Mouse (Mus musculus) lung, adult 18-20 months (tissue): Measurements from ENCODE around the gene Cbln4.

Experiments used
- DNase-seq, 2 experiments: peaks; one replicate each; pipeline ENCODE4 v3.0.0; 2022; ENCODE audit warnings: mixed read lengths in 2 of 2

Cbln4 gene

DNA sequence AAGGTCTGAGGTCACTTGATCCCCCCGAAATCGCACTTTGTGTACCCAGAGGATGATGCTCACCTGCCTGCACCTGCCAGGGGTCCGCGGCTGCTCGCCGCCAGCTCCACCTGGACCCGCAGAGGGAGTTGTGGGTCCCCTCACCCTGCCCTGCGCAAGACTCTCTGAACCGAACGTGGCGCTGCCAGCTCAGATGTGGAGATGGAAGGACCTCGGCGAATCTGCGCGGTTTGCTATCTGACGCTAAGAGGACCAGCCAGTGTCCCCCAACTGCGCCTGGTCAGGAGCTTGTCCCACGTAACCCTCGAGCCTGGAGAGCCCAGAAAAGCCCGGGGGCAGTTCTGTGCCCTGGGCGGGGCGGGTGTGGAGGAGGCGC lies at the start of gene Cbln4:
TSS of gene Cbln4 (minus strand) at position 232 of the 376 bp plus-strand sequence.
- DNase-seq, result no peak

DNA sequence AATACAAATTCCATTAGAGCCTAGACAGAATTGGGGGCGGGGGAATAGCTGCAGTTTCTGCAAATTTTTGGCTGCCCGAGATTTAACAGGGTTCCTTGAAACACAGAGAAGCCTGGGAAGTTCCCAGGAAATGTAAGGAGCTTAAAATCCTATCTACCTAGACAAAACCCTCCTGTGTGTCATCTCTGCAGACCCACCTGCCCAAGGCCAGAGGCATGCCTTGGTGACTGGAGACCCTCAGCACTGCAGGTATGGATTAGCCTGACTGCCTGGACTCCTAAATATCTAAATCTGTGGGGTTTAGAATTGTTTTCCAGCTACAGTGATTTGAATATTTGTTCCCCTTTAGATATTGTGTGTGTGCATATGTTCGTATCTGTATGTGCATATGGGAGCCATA lies 35.3 kb upstream of the Cbln4 start:
- no peak for DNase-seq

DNA sequence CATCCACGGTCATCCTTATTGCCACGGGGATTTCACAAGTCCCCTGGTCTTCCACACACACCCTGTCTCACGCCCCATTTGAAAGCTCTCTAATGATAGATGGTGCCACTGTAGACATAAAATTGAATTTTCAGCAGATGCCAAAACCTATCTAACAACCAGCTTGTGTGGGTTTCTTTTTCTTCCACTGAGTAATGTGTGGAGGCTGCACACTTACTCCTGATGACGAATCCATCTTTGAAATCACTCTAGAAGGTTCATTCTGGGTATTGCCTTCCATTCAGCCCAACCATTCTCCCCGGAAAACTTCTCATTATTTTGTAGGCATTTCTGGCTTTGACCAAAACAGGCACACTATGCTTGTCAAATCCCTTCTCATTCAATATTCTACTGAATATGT lies 33.0 kb upstream of the Cbln4 start:
- no peak for DNase-seq

DNA sequence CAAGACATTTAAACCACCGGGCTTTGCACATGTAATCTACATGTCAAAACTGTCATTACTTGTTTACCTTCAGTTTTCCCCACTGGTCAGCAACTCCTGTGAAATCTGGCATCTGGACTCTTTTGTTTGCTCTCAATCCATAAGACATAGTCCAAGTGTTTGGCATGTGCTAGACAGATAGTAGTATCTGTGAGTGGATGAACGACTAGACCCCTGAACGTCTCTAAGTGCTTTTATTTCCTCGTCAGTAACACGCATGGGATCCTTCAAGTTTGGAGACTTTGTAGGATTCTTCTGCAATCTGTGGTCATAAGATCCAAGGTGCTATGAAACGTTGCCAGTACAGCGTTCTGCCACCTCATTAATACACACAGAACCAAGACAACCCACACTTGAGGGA lies 19.6 kb upstream of the Cbln4 start:
- DNase-seq, result no peak

DNA sequence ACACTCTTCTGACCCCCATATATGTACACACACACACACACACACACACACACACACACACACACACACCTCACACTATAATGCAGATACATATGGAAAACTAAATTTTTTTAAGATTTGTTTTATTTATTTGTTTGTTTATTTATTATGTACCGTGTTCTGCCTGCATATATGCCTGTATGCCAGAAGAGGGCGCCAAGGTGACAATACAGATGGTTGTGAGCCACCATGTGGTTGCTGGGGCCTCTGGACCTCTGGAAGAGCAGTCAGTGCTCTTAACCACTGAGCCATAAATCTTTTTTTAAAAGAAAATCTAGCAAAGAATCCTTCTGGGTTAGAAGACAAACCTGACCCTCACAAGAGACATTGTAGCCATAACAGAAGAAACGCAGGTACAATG lies 16.5 kb upstream of the Cbln4 start:
- DNase-seq, result no peak

DNA sequence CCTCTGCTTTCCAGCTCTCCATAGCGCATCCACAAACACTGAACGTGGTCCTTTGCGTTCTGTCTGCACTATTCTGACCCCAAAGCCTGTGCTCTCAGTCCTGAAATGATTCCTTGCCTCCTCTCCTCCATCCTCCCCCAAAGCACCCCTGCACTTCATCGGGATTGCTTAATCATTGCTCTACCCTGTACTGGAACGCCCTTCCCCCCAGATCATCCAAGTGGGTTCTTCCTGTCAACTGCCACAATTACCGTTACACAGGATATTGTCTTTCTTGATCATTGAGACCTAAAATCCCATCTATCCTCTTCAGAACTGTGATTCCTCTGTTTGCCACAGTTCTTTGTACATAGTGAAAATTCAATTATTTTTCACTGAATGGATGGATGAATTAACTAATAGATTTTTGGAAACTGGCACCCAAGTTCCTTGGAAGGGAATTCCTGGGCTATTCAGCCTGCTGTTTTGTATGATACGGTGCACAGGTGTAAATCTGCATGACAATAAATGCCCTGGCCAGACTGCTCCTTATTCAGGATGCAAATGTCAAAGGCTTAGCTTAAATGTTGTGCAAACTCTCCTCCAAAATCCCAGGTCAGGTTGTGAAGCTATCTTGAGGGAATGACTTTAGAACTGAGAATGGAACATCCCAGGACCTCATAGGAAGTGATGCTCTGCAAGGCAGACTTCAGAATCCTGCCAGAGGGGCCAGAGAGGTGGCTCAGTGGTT lies 15.8 kb upstream of the Cbln4 start:
- DNase-seq, result no peak

DNA sequence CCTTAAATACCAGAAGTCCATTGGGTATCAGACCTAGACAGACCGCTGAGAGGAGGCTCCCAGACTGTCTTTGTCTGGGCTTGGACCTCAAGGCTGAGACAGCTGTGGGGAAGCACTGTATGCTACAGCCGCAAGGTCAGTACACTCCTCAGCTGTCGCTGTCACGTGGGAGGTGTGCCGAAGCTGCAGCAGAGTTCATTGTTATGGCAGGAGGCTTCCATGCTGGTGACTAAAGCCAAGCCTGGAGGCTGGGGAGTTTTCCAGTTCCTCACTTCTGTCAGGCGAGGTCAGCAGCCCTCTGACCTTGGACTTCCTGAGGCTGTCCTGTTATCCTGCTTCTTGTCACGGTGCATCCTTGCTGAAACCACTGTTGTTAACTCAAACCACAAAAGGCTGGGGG lies 2.7 kb upstream of the Cbln4 start:
- DNase-seq, result no peak

DNA sequence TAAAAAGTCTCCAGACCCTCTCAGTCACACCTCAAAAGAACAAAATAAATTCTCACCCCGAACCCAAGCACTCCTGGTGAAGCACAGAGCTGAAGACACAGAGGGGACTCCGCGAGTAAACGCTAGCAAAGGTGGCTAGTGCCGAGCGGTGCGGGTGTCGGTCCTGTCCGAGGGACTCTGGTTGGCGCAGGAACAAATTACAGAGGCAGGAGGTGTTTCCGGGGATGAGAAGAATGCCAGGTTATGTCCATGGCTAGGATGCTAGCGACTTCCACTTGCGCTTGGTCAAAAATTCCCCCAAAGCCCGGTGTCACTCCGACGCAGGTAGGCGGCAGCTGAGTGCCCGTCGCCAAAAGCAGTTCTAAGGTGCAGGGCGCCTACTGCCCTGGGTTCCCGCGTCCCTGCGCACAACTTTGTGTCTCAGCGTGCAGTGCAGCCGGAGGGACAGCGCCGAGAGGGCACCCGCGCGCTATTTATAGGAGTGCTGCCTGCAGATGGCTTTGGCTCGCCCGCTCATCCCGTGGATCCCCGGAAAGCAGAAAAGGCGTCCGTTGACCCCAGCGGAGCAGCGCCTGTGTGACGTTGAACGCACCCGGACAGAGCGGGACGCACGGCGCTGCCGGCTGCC lies 545 bp downstream of the Cbln4 start:
- DNase-seq, result no peak

DNA sequence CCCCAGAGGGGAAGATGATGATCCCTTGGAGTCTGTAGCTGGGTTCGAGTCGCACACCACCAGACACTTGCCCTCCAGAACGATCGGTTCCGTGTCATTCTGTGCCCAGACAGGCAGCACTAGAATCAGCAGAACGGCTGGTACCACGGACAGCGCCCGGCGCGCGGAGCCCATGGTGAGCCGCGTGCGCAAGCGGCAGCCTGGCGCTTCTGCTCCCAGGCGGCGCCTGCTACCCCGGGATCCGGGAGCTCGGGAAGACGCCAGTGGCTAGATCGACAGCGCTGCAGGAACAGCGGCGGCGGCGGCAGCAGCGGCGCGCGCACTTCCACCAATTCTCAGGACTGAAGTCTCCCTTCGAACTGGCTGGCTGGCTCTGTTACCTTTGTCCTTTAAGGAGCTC lies 1.1 kb downstream of the Cbln4 start:
- DNase-seq, result peak; percentile 10 to 24

DNA sequence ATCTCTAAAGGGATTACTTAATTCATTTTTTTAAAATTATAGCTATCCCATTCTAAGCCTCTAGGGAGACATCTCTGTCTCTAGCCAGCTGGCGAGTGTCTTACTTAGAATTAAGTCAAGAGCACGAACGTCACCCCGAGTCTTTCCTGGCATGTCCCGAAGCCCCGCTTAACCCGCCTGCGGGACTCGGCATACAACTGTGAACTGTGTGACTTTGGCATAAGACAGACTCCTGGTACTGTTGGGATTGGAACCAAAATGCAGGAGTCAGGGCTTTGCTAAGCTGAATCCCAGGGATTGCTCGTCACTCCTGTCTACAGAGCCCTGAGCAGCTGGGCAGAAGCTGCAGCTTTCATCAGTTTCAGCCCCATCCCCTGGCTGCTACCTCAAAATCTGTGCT lies 2.4 kb downstream of the Cbln4 start:
- no peak for DNase-seq

DNA sequence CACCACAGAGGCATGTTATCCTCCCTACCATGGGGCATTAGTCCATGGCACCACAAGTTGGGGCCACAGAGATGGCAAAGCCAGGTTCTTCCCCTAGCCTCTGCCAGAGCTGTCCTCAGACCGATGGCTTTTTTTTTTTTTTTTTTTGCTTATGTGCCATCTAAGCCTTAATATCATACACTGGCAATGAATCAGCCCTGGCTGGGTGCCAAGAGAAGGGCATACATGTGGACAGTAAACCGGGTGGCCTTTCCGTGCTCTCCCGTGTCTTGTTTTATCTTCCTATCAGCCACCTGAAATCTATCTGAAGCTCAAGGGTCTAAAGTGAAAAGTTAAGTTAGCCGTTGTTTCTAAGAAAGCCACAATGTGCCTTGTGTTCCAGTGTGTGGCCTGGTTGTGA lies 3.7 kb downstream of the Cbln4 start:
- DNase-seq, result no peak

DNA sequence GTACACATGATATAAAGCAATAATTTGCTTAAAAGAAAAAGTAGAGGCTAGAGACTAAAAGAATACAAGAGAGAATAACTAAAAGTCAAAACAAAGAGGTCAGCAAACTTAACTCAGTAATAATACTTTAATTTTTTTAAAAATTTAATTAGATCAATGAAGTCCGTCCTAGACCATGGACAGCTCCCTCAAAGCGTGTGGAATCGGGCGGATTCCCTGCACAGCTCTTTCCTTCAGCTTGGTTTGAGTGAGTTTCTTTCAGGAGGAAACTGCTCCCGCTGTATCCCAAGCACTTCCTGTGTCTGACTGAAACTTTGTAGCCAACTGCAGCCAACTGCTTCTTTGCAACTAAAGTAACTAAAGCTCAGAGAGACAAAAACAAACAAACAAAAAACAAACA lies 9.0 kb downstream of the Cbln4 start:
- DNase-seq, result no peak

DNA sequence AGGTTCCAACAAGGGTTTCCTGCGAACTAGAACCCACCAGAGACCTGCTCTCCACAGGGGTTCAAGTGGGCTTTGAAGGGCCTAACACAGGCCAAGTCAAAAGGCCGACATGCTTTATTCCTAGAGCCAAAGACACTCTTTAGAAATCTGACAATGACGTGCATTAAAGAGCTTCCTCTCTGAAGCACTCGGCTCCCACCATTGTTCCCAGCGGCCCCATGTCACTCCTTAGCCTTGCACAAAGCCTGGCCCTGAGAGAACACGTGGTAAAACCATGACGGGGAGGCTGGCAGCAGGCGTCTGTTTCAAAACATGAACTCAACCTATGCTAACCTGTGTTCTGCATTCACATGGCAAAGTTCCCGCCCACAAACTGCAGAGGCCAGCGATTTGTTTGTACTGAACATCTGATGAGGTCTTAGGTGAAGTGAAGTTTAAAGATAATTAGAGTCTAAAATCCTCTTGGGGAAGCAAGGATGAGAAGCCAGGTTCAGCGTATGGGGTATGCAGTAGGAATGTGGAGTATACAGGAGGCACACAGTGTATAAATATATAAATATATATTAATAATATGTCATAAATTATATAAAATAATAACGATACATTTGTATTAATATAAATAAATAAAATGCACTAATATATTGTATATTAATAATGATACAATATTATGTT lies 17.7 kb downstream of the Cbln4 start:
- no peak for DNase-seq

DNA sequence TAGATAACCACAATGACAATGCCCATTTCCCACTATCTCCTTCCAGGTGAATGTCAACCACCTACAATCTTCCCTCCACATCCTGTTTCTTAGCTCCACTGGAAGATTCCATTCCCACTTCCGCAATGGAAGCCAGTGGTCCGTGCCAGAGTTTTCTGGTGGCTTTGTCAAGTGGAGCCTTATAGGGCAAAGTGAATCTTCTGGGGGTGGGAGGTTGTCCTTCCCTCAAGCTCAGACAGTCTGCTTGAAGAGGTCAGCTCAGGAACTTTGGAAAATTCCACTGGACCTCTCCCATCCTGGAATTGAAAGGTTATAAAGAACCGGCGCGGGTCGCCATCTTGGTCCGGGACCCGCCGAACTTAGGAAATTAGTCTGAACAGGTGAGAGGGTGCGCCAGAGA lies 36.5 kb downstream of the Cbln4 start:
- DNase-seq, result no peak

DNA sequence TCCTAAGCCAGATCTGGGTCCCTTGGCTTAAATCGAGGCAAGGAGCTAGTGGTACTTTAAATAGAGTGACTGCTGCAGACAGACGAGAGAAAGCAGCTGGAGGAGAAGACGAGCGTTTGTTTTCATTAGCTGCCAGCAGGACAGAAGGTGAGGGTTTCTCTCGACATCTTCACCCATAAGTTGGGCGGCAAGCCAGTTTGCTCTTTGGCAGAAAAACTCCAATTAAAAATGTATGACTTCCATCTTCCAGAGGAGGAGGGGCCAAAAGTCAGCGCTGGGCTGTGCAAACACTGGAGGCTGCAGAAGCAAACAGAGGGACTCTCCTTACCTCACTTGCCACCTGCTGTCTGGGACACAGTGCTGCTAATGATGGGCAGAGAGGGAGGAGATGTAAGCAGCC lies 37.3 kb downstream of the Cbln4 start:
- DNase-seq, result no peak

DNA sequence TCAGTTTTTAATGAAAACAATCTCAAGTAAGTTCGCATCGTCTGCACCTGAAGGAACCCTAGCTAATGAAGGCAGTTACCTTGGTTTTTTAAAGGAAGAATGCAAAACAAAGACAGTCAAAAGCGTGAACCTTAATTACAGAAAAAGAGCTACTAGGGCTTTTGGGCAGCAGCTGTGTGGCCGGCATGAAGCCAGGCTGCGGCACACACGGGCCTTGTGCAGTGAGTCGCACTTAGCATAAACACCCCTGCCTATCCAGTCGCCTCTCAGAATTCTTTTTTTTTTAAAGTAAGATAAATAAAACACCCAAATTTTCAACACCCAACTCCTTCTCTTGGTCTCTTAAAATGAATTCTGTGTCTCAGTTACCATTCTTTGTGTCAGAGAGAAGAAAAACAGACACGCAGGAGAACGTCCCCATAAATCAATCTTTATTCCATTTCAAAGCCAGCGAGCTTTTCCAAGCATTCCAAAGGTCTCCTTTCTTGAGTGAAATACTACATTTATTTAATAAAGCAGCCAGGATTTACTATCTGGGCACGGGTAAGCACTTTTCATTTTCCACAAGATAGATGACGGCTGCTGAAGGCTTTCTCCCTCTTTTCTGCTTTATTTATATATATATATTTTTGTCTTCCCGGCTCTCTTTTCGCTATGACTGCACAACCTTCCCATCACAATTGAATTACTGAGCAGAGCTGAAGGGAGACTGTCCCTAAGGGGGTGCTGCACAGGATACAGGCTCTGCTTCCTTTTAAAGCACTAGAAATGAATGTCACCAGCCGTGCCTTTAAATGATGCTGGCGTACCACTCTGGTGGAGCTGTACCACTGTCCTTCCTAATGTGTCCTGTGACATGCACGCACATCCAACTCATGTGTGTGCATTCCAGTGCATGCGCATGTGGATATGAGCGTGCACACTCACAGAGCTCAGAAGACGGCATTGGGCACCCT lies 39.0 kb downstream of the Cbln4 start:
- no peak for DNase-seq

DNA sequence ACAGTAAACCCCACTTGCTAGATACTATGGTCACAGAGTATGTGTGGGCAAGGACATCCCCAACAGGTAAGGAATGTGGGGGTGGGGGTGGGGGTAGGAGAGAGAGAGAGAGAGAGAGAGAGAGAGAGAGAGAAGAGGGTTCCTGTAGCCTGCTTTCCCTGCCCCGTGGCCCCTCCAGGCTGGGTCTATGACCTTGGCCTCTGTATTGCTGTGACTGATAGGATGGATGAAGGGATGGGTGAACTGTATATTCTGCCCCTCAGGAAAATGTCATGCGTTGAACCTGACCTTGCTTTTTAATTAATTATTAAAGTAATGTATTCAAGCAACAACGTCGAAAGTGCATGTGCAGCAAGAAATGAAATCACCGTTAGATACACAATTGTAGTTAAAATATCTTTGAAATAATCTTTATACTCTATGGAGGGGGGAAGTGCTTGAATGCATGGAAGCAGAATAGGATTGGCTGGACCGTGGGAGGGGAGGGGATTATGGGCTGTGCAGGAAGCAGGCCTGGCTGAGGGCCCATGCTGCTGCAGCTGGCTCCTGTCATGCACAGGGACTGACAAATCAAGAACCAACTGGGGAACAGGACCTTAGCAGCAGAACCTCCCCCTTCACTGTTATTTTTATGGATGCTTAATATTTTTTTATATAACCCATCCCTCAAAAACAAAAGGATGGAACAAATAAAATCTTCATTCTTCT lies 46.1 kb downstream of the Cbln4 start:
- no peak for DNase-seq

DNA sequence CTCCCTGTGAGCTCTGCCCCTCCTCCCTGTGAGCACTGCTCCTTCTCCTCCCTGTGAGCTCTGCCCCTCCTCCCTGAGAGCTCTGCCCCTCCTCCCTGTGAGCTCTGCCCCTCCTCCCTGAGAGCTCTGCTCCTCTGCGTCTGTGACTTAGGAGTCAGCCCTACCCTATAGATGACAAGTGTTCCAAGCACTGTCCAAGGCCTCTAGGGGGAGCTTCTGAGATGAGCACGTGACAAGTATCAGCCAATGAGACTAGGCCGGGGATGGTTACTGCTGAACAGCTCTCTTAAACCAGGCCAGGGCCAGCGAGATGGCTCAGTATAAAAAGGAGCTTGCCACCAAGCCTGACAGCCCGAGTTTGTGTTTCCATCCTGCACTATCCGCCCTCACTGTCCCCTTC lies 48.4 kb downstream of the Cbln4 start:
- DNase-seq, result no peak

DNA sequence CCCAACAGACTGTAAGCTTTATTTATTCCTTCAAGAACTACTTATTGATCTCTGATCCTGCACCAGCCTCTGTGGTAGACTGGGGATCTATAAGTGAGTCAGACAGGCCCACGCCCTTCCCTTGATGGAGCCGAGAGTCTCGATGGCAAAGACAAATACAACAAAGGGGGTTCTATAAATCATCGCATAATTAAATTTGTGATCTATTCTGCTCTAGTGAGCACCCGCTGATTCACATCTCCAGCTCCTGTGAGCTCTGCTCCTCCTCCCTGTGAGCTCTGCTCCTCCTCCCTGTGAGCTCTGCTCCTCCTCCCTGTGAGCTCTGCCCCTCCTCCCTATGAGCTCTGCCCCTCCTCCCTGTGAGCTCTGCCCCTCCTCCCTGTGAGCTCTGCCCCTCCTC lies 49.0 kb downstream of the Cbln4 start:
- no peak for DNase-seq

DNA sequence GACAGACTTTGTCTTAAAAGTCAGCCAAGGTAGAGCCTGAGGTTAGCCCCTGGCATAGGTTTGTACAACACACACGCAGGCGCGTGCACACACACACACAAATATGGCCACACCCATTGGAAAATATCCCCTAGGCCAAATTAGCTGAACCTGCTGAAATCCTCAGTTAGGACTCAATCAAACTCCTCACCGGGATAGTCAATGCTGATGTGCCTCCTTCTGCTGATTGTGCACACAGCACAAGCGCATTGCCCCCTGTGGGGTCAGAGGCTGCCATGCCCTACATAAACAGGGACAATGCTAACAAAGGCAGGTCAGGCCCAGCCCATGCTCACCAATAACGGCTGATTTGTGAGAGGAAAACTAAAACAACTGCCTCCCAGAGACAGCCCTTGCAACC lies 56.6 kb downstream of the Cbln4 start:
- DNase-seq, result no peak
